Mouse (Mus musculus): ENCODE measurements around the gene Rprd2. TPM values are rescaled to one million over a fixed set of nuclear protein-coding genes. Genes with fewer than 3 reads are reported as not detected.

Rprd2 gene
- polyA plus RNA-seq, 1 experiment from 2014 or later = 23.5 TPM

GRCm38 (mm10) chr3:95760106-95760505 lies 58.6 kb downstream of the Rprd2 start, which contains the start of gene Tars2:
Tars2 (minus strand) TSS chr3:95760206.
- H3K27me3 ChIP-seq (replicated peaks; ENCODE audit: control insufficient read depth, insufficient read depth, low read length) = no peaks in the 10 kb centered on the region
- no peaks in the 10 kb centered on the region for H3K4me1 ChIP-seq (replicated peaks; ENCODE audit: control insufficient read depth, insufficient read depth, low read length)
- H3K4me2 ChIP-seq (ENCODE audit: low read length) = no peak within 1 kb of the TSS
- no peak within 1 kb of the TSS for H3K4me3 ChIP-seq (replicated peaks; ENCODE audit: low read length)
- H3K36me3 ChIP-seq (ENCODE audit: control insufficient read depth, insufficient read depth) = peaks cover 5% of the 10 kb centered on the region; the same call in 1 of the 2 replicates
- H3K9ac ChIP-seq (replicated peaks; ENCODE audit: low read depth, low read length) = no peak within 1 kb of the TSS
- no peak for ATAC-seq
- H3K27ac ChIP-seq (ENCODE audit: low read length) = no peak within 1 kb of the TSS
- H3K9me3 ChIP-seq (ENCODE audit: control insufficient read depth, low read length) = no peaks in the 10 kb centered on the region
- 85% methylated on average over 6 of the region's 6 CpGs for WGBS

GRCm38 (mm10) chr3:95758467-95759218 lies 60.0 kb downstream of the Rprd2 start:
- ATAC-seq = no peak
- 60% methylated on average over 9 of the region's 9 CpGs for WGBS
- no peak overlapping the region for H3K27ac ChIP-seq (ENCODE audit: low read length)

DNA sequence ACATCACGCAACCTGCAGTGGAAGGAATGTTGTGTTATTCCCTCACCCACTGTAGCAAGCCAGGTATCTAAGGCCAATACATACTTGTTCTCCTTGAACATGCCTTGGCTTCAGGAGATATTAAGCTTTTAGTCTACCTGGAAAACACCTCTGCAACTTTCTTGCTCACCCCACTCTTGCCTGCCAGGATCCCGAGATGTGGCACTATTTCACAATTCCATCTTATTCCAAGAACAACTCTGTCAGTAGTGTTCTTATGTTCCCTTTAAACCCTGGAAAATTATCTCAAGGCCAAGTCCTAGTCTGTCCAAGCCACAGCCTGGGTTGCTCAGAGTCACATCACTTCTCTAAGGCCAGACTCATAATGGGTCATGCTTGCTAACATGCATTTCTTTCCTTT lies 61.9 kb downstream of the Rprd2 start:
- no peak overlapping the region for H3K4me3 ChIP-seq (replicated peaks; ENCODE audit: low read length)
- H3K36me3 ChIP-seq (ENCODE audit: control insufficient read depth, insufficient read depth) = peaks cover 8% of the 10 kb centered on the region; the same call in 1 of the 2 replicates
- H3K27ac ChIP-seq (ENCODE audit: low read length) = no peak overlapping the region
- no peaks in the 10 kb centered on the region for H3K9me3 ChIP-seq (ENCODE audit: control insufficient read depth, low read length)
- H3K9ac ChIP-seq (replicated peaks; ENCODE audit: low read depth, low read length) = no peak overlapping the region
- ATAC-seq = no peak
- WGBS = 90% methylated on average over 2 of the region's 2 CpGs
- no peak overlapping the region for H3K4me2 ChIP-seq (ENCODE audit: low read length)
- no peaks in the 10 kb centered on the region for H3K27me3 ChIP-seq (replicated peaks; ENCODE audit: control insufficient read depth, insufficient read depth, low read length)
- H3K4me1 ChIP-seq (replicated peaks; ENCODE audit: control insufficient read depth, insufficient read depth, low read length) = peaks cover 10% of the 10 kb centered on the region

More at GRCm38 (mm10) chr3:95758467-95759218, 60.0 kb downstream of the Rprd2 start:
- Histone ChIP-seq H3K4me1 (replicated peaks; ENCODE audit: control insufficient read depth, insufficient read depth, low read length) (peaks cover 8% of the 10 kb centered on the region), H3K36me3 (ENCODE audit: control insufficient read depth, insufficient read depth) (no peaks in the 10 kb centered on the region; the same call in 1 of the 2 replicates), H3K9ac (replicated peaks; ENCODE audit: low read depth, low read length) (no peak overlapping the region), H3K27me3 (replicated peaks; ENCODE audit: control insufficient read depth, insufficient read depth, low read length) (no peaks in the 10 kb centered on the region), H3K4me3 (replicated peaks; ENCODE audit: low read length) (no peak overlapping the region), H3K9me3 (ENCODE audit: control insufficient read depth, low read length) (no peaks in the 10 kb centered on the region), H3K4me2 (ENCODE audit: low read length) (no peak overlapping the region)

GRCm38 (mm10) chr3:95754345-95755206 lies 64.1 kb downstream of the Rprd2 start:
- peaks cover 10% of the 10 kb centered on the region for H3K4me1 ChIP-seq (replicated peaks; ENCODE audit: control insufficient read depth, insufficient read depth, low read length)
- peak overlapping the region; percentile 89 for H3K4me2 ChIP-seq (ENCODE audit: low read length)
- peak overlapping the region; percentile 45; the same call in 1 of the 2 replicates for H3K27ac ChIP-seq (ENCODE audit: low read length)
- peak overlapping the region; percentile 79 for H3K4me3 ChIP-seq (replicated peaks; ENCODE audit: low read length)
- no peaks in the 10 kb centered on the region for H3K9me3 ChIP-seq (ENCODE audit: control insufficient read depth, low read length)
- peak overlapping the region; percentile 73 for H3K9ac ChIP-seq (replicated peaks; ENCODE audit: low read depth, low read length)
- under 1% methylated on average over 30 of the region's 30 CpGs for WGBS
- peak; percentile 100 for ATAC-seq
- peaks cover 18% of the 10 kb centered on the region; the same call in 1 of the 2 replicates for H3K36me3 ChIP-seq (ENCODE audit: control insufficient read depth, insufficient read depth)
- no peaks in the 10 kb centered on the region for H3K27me3 ChIP-seq (replicated peaks; ENCODE audit: control insufficient read depth, insufficient read depth, low read length)

GRCm38 (mm10) chr3:95752935-95753334 lies 65.7 kb downstream of the Rprd2 start:
- 83% methylated on average over 3 of the region's 3 CpGs for WGBS
- ATAC-seq = no peak
- Histone ChIP-seq H3K4me3 (replicated peaks; ENCODE audit: low read length) (no peak overlapping the region), H3K36me3 (ENCODE audit: control insufficient read depth, insufficient read depth) (peaks cover 29% of the 10 kb centered on the region), H3K4me1 (replicated peaks; ENCODE audit: control insufficient read depth, insufficient read depth, low read length) (peaks cover 10% of the 10 kb centered on the region), H3K4me2 (ENCODE audit: low read length) (no peak overlapping the region), H3K27ac (ENCODE audit: low read length) (no peak overlapping the region), H3K9me3 (ENCODE audit: control insufficient read depth, low read length) (no peaks in the 10 kb centered on the region), H3K27me3 (replicated peaks; ENCODE audit: control insufficient read depth, insufficient read depth, low read length) (no peaks in the 10 kb centered on the region), H3K9ac (replicated peaks; ENCODE audit: low read depth, low read length) (no peak overlapping the region)

GRCm38 (mm10) chr3:95740406-95740805 lies 78.3 kb downstream of the Rprd2 start:
- no peak for ATAC-seq
- WGBS = 86% methylated on average over 8 of the region's 8 CpGs

DNA sequence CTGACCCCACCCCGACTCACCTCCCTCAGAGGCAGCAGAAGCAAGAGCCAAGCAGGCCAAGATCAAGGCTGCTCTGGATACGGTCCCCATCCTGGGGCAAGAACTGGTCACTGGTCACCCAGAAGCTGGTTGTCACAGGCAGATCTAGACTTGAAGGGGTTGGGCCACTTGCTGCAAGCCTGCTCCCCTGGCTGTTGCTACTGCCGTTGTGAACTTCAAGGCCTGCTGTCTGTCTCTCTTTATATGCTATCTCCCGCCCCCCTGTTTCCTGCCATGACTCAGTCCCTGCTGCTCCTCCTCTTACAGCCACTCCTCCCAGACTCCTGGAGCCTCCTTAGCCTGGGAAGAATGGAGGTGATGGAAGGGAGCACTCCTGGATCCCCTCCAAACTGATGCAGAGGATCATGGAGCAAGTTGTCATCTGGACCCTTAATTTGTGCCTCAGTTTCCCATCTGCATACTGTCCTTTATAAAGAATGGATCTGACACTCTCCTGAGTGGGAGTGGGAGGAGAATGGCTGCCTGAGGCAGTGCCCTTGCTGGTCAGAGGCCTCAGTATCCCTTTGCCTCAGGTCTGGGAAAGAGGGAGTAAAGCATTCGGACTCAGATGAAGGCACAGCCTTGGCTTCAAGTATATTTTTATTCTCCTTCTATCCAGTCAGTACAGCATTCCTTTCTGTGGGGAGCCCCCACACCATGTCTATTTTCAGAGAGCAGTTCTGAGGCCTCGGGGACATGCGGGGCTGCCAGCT lies 79.1 kb downstream of the Rprd2 start, which contains the start of gene Ecm1:
Ecm1 (minus strand) TSS at position 217 of the 752 bp plus-strand sequence.
- ATAC-seq = no peak
- 77% methylated on average over 7 of the region's 7 CpGs for WGBS
- H3K4me2 ChIP-seq (ENCODE audit: low read length) = no peak within 1 kb of the TSS
- H3K4me3 ChIP-seq (replicated peaks; ENCODE audit: low read length) = no peak within 1 kb of the TSS
- no peaks in the 10 kb centered on the region for H3K27me3 ChIP-seq (replicated peaks; ENCODE audit: control insufficient read depth, insufficient read depth, low read length)
- no peaks in the 10 kb centered on the region for H3K4me1 ChIP-seq (replicated peaks; ENCODE audit: control insufficient read depth, insufficient read depth, low read length)
- H3K9me3 ChIP-seq (ENCODE audit: control insufficient read depth, low read length) = no peaks in the 10 kb centered on the region
- H3K27ac ChIP-seq (ENCODE audit: low read length) = no peak within 1 kb of the TSS
- peaks cover 8% of the 10 kb centered on the region for H3K36me3 ChIP-seq (ENCODE audit: control insufficient read depth, insufficient read depth)
- no peak within 1 kb of the TSS for H3K9ac ChIP-seq (replicated peaks; ENCODE audit: low read depth, low read length)

More at GRCm38 (mm10) chr3:95740406-95740805, 78.3 kb downstream of the Rprd2 start:
- no peak overlapping the region for H3K27ac ChIP-seq (ENCODE audit: low read length)
- H3K4me1 ChIP-seq (replicated peaks; ENCODE audit: control insufficient read depth, insufficient read depth, low read length) = no peaks in the 10 kb centered on the region
- no peak overlapping the region for H3K4me2 ChIP-seq (ENCODE audit: low read length)
- H3K36me3 ChIP-seq (ENCODE audit: control insufficient read depth, insufficient read depth) = peaks cover 16% of the 10 kb centered on the region
- H3K4me3 ChIP-seq (replicated peaks; ENCODE audit: low read length) = no peak overlapping the region
- no peaks in the 10 kb centered on the region for H3K27me3 ChIP-seq (replicated peaks; ENCODE audit: control insufficient read depth, insufficient read depth, low read length)
- no peaks in the 10 kb centered on the region for H3K9me3 ChIP-seq (ENCODE audit: control insufficient read depth, low read length)
- H3K9ac ChIP-seq (replicated peaks; ENCODE audit: low read depth, low read length) = no peak overlapping the region

DNA sequence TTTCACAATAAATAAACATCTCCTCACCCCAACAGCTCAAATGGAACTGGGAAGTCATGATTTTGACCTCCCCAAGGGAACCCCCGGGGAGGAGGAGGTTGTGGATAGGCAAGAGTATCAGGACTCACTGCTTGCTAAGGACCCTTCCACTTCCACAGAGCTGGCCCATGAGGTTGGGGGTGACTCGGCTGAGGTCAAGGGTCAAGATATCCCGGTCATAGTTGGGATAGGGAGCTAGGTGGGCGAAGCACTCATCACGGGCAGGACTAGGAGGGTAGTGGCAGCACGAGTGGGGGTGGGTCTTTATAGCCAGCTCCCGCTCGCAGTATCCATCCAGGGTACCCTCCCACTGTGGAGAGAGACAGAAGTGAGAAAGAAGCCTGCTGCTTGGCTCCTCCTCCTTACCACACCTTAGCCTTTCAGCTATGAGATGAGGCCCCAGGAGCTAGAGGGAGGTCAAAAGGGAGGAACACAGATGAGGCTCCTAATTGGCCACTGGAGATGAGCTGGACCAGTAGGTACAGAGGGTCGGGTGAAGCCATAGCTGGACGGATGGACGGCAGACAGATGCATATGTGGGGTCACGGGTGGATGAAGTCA lies 83.5 kb downstream of the Rprd2 start:
- no peak for ATAC-seq
- Histone ChIP-seq H3K9me3 (ENCODE audit: control insufficient read depth, low read length) (no peaks in the 10 kb centered on the region), H3K4me3 (replicated peaks; ENCODE audit: low read length) (no peak overlapping the region), H3K36me3 (ENCODE audit: control insufficient read depth, insufficient read depth) (peaks cover 2% of the 10 kb centered on the region), H3K4me1 (replicated peaks; ENCODE audit: control insufficient read depth, insufficient read depth, low read length) (no peaks in the 10 kb centered on the region), H3K9ac (replicated peaks; ENCODE audit: low read depth, low read length) (no peak overlapping the region), H3K27ac (ENCODE audit: low read length) (no peak overlapping the region), H3K27me3 (replicated peaks; ENCODE audit: control insufficient read depth, insufficient read depth, low read length) (no peaks in the 10 kb centered on the region), H3K4me2 (ENCODE audit: low read length) (no peak overlapping the region)
- 92% methylated on average over 12 of the region's 12 CpGs for WGBS
